Mouse (Mus musculus) liver, adult 2 months (tissue): ENCODE measurements around the gene Hoga1. TPM values are rescaled to one million over a fixed set of nuclear protein-coding genes. Genes with fewer than 3 reads are reported as not detected.

Source experiments
- DNase-seq: peaks from one replicate; pipeline ENCODE4 v3.0.0-alpha.2; 2011; ENCODE audit warnings: low read depth, low spot score; ENCODE audit errors: extremely low read depth
- H3K27ac ChIP-seq: fragments of 200-500 bp; replicated peaks from 2 replicates; pipeline ENCODE4 v1.5.1; 2012; ENCODE audit warnings: low read depth, mild to moderate bottlenecking, control low read depth, inconsistent platforms, low read length; ENCODE audit not compliant: insufficient read depth
- H3K27me3 ChIP-seq: fragments of 200-500 bp; 2 replicates; pipeline ENCODE4 v1.6.1; 2012; ENCODE audit warnings: mild to moderate bottlenecking, moderate library complexity, low read length, inconsistent platforms; ENCODE audit not compliant: control insufficient read depth, insufficient read depth
- H3K36me3 ChIP-seq: fragments of 200-500 bp; 2 replicates; pipeline ENCODE4 v1.6.1; 2012; ENCODE audit warnings: low read length, inconsistent platforms; ENCODE audit not compliant: control insufficient read depth, insufficient read depth
- H3K4me1 ChIP-seq: fragments of 200-500 bp; 2 replicates; pipeline ENCODE4 v1.6.1; 2011; ENCODE audit warnings: low read length; ENCODE audit not compliant: control insufficient read depth, insufficient read depth
- H3K4me3 ChIP-seq: fragments of 200-500 bp; 2 replicates; pipeline ENCODE4 v1.5.1; 2011; ENCODE audit warnings: low read depth, mild to moderate bottlenecking, control low read depth, low read length, moderate library complexity; ENCODE audit not compliant: insufficient read depth
- H3K79me2 ChIP-seq: fragments of 200-500 bp; 2 replicates; pipeline ENCODE4 v1.6.1; 2012; ENCODE audit warnings: inconsistent platforms, mild to moderate bottlenecking, low read length, moderate library complexity; ENCODE audit not compliant: control insufficient read depth, insufficient read depth
- H3K9ac ChIP-seq: fragments of 200-500 bp; 2 replicates; pipeline ENCODE4 v1.6.1; 2012; ENCODE audit warnings: low read depth, mild to moderate bottlenecking, control low read depth, inconsistent platforms, low read length
- CTCF ChIP-seq: fragments of 200-500 bp; IDR thresholded peaks from 2 replicates; pipeline ENCODE4 v1.5.1; 2011; ENCODE audit warnings: low read depth, low read length, control low read depth
- POLR2A ChIP-seq: fragments of 200-500 bp; IDR thresholded peaks from 2 replicates; pipeline ENCODE4 v1.6.1; 2011; ENCODE audit warnings: low read length, control low read depth; ENCODE audit not compliant: insufficient read depth; ENCODE audit errors: extremely low read depth
- WGBS: fragments of 180-500 bp; shearing (Covaris S2); methylation state at CpG from one replicate; pipeline ENCODE4 v1.1.7; 2018; 5-methylcytosine and 5-hydroxymethylcytosine counted together
- polyA plus RNA-seq: library from polyadenylated mRNA; depleted of rRNA; stranded (reverse); fragments of >200 nt; gene quantifications from 2 replicates; pipeline ENCODE4 v1.2.3, GENCODE M21; 2012
- total RNA-seq: library from RNA; depleted of rRNA; stranded (reverse); fragments of >200 nt; gene quantifications from 2 replicates; pipeline ENCODE4 v1.2.3, GENCODE M21; 2014

The Hoga1 gene
- total and polyA plus RNA-seq, 2 experiments = 128 to 290 TPM

DNA sequence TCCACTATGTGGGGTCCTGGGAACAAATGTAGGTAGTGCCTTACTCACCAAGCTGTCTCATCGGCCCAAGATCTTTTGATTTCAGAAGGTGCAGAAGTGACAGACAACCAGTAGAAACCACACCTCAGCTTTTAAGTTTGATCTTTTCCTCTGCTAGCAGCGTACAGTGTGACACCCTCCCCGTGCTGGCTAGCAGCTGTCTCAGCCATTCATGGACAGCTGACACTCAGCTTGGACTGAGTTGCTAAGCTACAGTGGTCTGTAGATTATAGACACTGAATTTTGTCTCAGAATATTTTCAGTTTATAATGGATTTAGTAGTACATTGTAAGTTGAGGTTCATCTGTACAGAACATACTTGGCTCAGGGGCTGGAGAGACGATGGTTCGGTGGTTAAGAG, 14.3 kb upstream of the Hoga1 start:
- DNase-seq = no peak
- Histone ChIP-seq H3K27ac (no peak overlapping the region), H3K79me2 (peaks cover 9% of the 10 kb centered on the region; the same call in 1 of the 2 replicates), H3K9ac (no peak overlapping the region), H3K4me1 (peaks cover 2% of the 10 kb centered on the region; the same call in 1 of the 2 replicates), H3K36me3 (no peaks in the 10 kb centered on the region), H3K27me3 (no peaks in the 10 kb centered on the region), H3K4me3 (no peak overlapping the region)
- no peak for TF ChIP-seq CTCF
- no peak for TF ChIP-seq POLR2A
- 93% methylated on average over 5 of the region's 5 CpGs for WGBS

- no peak for DNase-seq
- WGBS = 95% methylated on average over 14 of the region's 14 CpGs
- Histone ChIP-seq H3K36me3 (no peaks in the 10 kb centered on the region), H3K4me1 (peaks cover 2% of the 10 kb centered on the region; the same call in 1 of the 2 replicates), H3K27me3 (no peaks in the 10 kb centered on the region), H3K27ac (no peak overlapping the region), H3K9ac (no peak overlapping the region), H3K4me3 (no peak overlapping the region), H3K79me2 (no peaks in the 10 kb centered on the region; the same call in 1 of the 2 replicates)
- no peak for TF ChIP-seq CTCF
- TF ChIP-seq POLR2A = no peak
Observed at GRCm38 (mm10) chr19:42033611-42034010, 11.8 kb upstream of the Hoga1 start.

DNA sequence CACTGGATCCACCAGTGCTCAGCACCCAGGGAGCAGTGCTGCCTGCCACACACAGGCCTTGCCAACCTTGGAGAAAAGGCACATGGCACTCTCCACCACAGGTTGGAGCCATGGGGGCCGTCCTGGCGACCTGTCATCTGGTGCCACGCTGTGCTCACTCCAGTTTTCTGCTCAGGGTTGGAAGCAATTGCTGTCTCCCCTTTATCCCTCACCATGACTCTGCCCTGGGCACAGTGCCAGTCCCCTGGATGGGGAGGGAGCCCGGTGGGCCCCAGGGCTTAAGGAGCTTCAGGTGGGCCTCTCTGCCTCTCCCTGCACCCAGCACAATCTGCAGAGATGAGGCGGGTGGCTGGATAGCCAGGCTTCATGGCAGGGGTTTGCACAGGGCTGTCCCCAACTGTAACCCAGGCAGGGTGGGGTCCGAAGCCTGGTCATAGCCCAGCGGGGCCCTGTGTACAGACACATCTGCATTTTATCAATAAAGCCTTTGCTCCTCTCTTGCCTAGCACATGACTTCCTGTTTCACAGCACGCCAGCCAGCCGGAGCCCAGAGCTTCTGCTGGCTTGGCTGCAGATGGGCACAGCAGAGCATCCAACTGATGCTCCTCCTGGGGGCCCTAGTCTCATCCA, 11.1 kb upstream of the Hoga1 start:
- no peak for TF ChIP-seq POLR2A
- Histone ChIP-seq H3K4me3 (no peak overlapping the region), H3K27ac (no peak overlapping the region), H3K4me1 (peaks cover 2% of the 10 kb centered on the region; the same call in 1 of the 2 replicates), H3K36me3 (no peaks in the 10 kb centered on the region), H3K79me2 (no peaks in the 10 kb centered on the region), H3K9ac (no peak overlapping the region), H3K27me3 (no peaks in the 10 kb centered on the region)
- WGBS = 79% methylated on average over 9 of the region's 9 CpGs
- no peak for DNase-seq

GRCm38 (mm10) chr19:42034881-42035455, 10.4 kb upstream of the Hoga1 start:
- Histone ChIP-seq H3K9ac (no peak overlapping the region), H3K27ac (no peak overlapping the region), H3K4me1 (peaks cover 2% of the 10 kb centered on the region; the same call in 1 of the 2 replicates), H3K79me2 (no peaks in the 10 kb centered on the region), H3K27me3 (no peaks in the 10 kb centered on the region), H3K36me3 (no peaks in the 10 kb centered on the region), H3K4me3 (no peak overlapping the region)
- WGBS = 62% methylated on average over 11 of the region's 11 CpGs
- DNase-seq = no peak
- TF ChIP-seq POLR2A = no peak
- no peak for TF ChIP-seq CTCF

- Histone ChIP-seq H3K79me2 (no peaks in the 10 kb centered on the region), H3K27ac (no peak within 1 kb of the TSS), H3K27me3 (no peaks in the 10 kb centered on the region), H3K36me3 (no peaks in the 10 kb centered on the region), H3K4me1 (peaks cover 2% of the 10 kb centered on the region; the same call in 1 of the 2 replicates), H3K9ac (peak within 1 kb of the TSS; percentile 10; the same call in 1 of the 2 replicates), H3K4me3 (no peak within 1 kb of the TSS)
- peak; percentile 92 for DNase-seq
- WGBS = 50% methylated on average over 19 of the region's 19 CpGs
- TF ChIP-seq CTCF (peak; percentile 93), POLR2A (0 out of 2 replicates have a peak, but pooled peaks have one; percentile 13)
Observed at GRCm38 (mm10) chr19:42035456-42036248, 9.8 kb upstream of the Hoga1 start, which contains the start of gene Ankrd2. Gene Ankrd2, plus strand, starts transcription at chr19:42036000.
